Mouse (Mus musculus) adrenal gland, postnatal 4 days (tissue): ENCODE data around the gene Ptges3l. TPM values are rescaled to one million over a fixed set of nuclear protein-coding genes. Genes with fewer than 3 reads are reported as not detected.
A peak's percentile ranks its signal among the peaks of the same experiment; 100 is the strongest.
"Not testable (repeated sequence)": the region's sequence is repeated elsewhere in the genome, so short reads cannot be mapped to it uniquely, and the experiment has no call there.

Experiments
- DNase-seq, 2 experiments: peaks; one replicate each; pipeline ENCODE4 v3.0.0; 2021 to 2022; ENCODE audit warnings: low spot score in 2 of 2, mixed read lengths in 2 of 2
- long read RNA-seq, 2 experiments: library from polyadenylated mRNA; stranded (forward); transcript quantifications; one replicate each; pipeline ENCODE4 v2.0.0; 2021
- total RNA-seq, 2 experiments: library from RNA; stranded (reverse); gene quantifications; 2 replicates each; pipeline ENCODE4 v1.2.3; 2021

Ptges3l gene
- total RNA-seq, result 1 to 10 TPM; 6.4 to 6.7 TPM
- long read RNA-seq, experiment 1, partial matches to known transcripts, result 3 of 7 reads
- long read RNA-seq, experiment 1, other reads (novel, unspliced or antisense), result 0 of 7 reads
- long read RNA-seq, experiment 2, partial matches to known transcripts, result 1 of 8 reads
- long read RNA-seq, experiment 2, other reads (novel, unspliced or antisense), result 1 of 8 reads

DNA sequence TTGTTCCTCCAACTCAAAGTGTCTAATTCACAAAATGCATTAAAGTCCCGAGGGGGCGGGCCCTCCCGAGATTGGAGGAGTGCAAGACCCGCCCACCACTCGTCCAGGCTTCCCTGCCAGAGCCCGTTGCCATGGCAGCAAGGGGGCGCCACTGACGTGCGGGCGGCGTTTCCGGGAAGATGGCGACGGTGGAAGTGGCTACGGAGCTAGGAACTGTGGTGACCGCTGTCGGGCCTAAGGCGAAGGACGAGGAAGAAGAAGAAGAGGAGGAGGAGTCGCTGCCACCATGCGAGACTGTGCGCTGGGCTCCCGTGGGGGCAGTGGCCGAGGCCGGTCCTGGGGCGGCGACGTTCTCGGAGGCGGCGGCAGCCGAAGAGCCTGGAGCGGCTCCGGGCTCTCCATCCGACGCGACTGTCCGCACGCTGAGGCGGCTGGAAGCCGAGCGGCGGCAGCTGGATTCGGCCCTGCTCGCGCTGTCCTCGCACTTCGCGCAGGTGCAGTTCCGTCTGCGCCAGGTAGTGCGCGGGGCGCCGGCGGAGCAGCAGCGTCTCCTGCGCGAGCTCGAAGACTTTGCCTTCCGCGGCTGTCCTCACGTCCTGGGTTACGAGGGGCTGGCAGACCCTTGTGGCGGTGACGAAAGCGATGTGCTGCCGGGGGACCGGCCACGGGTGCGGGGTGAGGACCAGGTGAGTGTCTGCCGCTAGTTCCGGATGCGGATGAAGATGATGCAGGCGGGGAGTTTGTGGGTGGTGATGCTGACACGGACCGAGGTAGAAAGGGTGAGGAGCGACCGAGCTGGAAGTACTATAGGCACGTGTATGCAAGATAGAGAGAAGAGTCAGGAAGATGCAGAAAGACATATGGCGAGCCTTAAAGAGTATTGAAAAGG lies at the start of gene Ptges3l, which contains the start of gene Rundc1:
Ptges3l (minus strand) TSS at position 409 of the 889 bp plus-strand sequence.
Rundc1 (plus strand) TSS at position 161 of the 889 bp plus-strand sequence.
- peak; percentile 98 for DNase-seq

DNA sequence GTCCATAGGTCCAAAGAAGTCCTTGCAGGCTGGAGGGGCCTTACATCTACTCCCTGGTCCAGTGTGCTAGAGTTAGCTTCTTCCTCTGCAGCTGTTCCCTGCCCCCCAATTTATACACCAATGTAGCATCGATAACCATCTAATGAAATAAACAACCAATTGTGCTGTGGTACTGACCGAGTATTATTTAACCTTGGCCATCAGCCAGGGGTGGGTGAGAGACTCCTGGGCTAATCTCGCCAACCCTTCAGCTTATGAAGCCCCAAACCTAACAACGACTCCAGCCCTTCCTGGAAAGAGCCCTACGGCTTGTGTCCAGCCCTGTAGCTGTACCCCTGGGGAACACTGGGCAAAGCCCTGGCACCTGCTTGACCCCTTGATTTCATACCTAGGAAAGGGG lies 49.2 kb upstream of the Ptges3l start:
- no peak for DNase-seq

DNA sequence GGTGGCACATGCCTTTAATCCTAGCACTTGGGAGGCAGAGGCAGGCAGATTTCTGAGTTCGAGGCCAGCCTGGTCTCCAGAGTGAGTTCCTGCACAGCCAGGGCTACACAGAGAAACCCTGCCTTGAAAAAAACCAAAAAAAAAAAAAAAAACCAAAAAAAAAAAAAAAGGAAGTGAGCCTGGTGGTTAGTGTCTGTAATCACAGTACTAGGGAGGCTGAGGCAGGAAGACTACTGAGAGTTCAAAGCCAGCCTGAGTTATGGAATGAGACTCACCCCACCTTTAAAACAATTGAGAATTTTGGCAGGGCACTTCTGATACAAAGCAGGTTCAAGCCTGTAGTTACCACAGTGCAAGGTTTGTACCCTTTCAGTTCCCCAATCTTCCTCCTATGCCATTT lies 48.6 kb upstream of the Ptges3l start:
- DNase-seq, result not testable (repeated sequence)

DNA sequence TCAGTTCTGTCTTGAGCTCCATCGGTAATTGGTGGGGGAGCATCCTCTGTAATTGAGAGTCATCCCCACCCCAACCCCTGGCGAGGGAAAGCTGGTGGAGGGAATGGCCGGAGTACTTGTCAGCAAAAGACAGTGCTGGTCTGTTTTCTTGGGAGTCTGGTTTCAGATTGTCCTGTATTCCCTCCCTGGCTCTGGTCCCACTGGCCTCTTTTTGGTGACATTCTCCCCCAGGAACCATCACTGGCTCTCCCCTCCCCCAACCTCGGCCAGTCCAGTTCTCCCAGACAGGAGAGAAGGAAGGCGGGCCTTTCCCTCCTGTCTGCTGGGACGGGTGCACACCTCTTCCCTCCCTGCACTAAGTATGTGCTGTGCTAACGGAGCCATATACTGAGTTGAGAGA lies 47.2 kb upstream of the Ptges3l start:
- DNase-seq, result no peak

DNA sequence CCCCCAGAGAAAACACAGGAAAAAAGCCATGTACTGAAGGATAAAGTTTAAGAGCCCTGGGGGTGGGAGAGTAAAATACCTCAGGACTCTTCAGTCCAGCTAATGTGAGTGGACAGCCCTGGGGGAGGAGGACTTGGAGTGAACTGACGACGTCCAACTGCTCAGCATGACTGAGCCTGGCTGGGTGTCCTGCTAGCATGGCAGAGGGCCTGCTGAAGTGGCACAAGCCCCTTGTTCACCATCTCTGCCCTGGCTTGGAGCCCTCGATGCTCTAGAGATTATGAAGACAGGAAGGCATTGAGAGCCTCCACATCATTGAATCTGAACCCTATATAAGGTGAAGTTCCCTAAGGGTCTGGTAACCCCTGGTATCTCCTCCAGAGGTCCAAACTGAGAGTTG lies 46.8 kb upstream of the Ptges3l start:
- no peak for DNase-seq

DNA sequence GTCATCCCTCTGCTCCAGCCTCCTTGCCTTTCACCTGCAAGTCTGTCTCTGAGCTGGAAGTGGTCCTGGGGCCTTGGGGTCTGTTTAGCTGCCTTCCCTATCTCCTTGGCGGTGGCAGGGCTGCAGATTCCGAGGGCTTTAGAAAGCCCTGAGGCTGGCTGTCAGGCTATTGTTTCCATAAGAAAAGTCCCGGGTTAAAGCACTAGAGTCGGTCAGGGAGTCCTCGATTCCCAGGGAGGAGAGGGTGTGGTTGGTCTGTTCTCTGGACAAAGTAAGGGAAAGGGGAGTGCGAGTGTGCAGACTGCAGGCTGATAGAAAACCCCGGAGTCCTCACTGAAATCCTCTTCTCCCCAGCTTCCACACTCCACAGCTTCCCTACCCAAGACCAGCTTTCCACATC lies 45.1 kb upstream of the Ptges3l start:
- DNase-seq, result no peak

DNA sequence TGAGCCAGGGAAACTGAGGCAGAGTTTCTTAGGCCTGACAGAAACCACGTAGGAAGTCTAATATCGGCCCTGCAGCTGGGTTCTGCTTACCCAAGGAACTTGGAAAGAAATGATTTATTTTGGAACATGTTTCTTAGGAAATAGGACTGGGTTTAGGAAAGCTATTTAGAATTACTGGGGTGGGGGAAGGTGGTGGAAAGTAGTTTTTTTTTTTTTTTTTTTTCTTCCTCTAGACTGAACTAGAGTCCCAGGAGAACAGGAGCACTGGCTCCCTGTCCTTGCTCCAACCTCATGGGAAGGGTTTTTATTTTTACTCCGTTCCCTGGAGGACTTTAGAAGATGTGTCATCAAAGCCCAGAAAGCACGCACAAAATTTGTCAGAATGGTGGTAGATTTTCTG lies 44.0 kb upstream of the Ptges3l start:
- no peak for DNase-seq

DNA sequence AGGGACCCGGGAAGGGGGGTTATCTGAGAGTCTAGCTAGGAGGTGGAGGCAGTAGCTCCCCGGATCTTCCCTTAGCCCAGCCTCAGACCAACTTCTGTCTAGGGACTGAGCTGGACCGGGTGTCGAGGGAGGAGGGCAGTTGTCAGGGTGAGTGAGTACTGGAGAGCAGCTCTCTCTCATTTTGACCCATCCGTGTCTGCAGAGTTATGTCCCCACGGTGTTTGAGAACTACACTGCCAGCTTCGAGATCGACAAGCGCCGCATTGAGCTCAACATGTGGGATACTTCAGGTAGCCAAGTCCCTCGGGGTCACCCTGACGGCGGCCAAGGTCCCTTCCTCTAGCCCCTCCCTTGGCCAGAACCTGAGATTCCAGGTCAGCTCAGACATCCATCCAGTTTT lies 43.6 kb upstream of the Ptges3l start:
- DNase-seq, result no peak

DNA sequence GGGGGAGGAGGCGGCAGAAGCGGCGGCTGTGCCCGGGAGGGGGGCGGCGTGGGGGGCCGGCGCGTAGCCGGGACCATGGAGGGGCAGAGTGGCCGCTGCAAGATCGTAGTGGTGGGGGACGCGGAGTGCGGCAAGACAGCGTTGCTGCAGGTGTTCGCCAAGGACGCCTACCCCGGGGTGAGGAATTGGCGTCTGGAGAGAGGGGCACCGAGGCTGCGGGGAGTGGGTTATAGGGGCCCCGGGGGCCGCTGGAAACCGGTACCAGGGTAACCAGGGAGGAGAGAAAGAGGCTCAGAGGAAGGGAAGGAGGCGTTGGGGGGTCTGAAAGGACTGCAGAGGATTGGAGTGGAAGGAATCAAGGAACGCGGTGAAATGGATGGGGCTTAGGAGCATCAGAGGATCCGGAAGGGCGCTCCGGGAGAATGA lies 43.1 kb upstream of the Ptges3l start:
- no peak for DNase-seq

DNA sequence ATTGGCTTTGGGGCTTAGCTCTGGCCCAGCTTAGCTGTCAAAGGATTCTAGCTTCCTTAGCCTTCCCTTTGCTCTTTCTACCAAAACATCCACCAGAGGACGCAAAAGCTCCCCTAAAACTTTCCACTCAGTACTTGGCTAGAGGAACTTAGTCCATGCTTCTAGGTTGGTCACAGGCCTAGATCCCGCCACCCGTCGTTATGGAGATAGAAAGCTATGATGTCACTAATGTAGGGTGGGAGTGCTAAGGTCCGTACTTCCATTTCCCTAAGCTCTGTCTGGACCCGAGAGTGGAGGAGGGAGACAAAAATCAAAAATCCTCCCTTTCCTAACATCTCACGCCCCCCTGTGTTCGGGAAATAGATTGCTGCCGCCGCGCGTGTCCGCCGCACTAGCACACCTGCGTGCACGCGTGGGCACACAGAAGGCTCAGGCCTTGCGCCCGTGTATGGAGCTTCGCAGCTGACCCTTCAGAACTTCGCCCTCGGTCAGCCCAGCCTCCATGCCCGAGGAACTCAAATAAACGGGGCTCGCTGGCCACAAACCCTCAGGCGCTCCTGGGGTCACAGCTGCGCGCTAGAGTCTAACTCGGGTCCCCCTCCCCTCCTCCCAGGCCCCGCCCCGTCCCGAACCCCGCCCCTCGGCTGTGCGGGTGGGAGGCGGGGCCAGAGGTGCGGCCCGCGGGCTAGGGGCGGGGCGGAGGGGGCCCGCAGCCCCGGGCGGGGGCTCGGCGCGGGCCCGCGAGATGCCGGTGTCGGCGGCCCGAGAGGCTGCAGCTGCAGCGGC lies 42.5 kb upstream of the Ptges3l start:
- peak; percentile 44 for DNase-seq

DNA sequence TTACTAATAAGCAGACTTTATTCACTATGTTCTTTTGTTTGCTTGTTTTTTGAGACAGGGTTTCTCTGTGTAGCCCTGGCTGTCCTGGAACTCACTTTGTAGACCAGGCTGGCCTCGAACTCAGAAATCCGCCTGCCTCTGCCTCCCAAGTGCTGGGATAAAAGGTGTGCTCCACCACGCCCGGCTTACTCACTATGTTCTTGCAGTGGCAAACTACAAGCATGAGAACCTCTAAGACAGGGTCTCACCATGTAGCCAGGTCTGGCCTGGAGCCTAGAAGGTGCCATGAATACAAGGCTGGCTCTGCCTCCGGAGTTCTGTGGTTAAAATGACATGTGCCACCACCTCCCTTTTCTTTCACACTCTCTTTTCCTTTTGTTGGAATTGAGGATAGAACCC lies 41.4 kb upstream of the Ptges3l start:
- not testable (repeated sequence) for DNase-seq

DNA sequence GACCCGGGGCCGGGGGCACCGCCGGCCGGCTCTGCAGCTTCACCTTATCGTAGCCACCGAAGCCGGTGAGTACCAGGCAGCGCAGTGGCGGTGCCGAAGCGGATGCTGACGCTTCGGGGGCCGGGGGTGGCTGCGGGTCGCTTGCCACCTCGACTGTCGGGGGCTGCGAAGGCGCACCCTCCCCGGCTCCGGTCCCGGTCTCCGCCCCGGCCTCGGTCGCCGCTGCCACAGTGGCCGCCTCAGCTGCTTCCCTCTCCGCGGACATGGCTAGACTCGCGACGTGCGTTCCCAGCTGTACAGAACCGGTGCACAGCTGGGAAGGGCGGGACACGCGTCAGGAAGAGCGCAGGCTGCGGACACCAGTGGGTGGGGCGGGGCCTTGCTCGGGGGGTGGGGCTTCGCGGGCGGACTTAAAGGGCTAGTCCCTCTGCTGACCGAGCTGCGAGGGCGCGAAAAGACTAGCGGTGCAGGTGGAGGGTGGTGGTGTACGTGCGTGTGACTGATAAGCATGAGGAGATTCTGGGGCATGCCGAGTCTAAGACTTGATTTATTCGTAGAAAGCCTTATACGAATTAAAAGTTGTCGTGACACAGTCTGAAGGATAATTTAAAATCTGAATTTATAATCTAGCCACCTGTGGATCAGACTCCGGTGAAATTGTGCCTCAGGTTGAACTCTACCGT lies 40.9 kb upstream of the Ptges3l start, which contains the start of gene Vat1:
Vat1 (minus strand) TSS at position 362 of the 683 bp plus-strand sequence.
- DNase-seq, result peak; percentile 41 to 53

DNA sequence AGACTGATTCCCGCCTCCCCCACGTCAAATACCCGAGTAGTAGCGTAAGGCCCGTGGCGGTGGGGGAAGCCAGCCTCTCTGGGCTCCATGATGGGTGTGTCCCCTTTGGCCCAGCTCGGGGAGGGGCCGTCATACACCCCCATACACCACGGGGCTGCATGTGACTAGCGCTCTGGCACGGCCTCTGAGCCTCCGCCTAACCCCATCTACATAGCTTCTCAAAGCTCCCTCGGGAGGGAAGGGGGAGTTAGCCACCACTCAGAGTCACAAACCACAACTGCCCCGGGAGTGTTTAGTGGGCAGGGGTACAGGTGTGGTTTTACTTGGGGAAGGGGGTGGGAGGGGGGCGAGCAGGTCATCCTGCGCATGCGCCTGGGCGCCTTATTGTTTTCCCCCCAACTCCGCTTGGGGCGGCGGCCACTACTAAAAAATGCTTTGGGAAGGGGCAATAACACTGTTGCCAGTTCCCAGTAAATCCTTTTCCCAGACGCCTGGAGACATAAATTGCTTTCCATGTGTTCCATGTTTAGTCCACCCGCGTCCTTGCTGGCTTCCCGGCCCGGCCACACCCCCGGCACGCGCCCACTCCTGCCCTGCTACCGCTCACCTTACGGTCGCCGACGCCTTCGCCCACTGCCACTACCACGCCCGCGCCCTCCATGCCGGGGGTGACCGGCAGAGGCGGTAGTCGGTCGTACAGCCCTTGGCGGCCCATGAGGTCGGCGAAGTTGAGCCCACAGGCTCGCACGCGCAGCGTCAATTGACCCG lies 40.2 kb upstream of the Ptges3l start:
- peak in 1 of 2 experiments; percentile 48 for DNase-seq

DNA sequence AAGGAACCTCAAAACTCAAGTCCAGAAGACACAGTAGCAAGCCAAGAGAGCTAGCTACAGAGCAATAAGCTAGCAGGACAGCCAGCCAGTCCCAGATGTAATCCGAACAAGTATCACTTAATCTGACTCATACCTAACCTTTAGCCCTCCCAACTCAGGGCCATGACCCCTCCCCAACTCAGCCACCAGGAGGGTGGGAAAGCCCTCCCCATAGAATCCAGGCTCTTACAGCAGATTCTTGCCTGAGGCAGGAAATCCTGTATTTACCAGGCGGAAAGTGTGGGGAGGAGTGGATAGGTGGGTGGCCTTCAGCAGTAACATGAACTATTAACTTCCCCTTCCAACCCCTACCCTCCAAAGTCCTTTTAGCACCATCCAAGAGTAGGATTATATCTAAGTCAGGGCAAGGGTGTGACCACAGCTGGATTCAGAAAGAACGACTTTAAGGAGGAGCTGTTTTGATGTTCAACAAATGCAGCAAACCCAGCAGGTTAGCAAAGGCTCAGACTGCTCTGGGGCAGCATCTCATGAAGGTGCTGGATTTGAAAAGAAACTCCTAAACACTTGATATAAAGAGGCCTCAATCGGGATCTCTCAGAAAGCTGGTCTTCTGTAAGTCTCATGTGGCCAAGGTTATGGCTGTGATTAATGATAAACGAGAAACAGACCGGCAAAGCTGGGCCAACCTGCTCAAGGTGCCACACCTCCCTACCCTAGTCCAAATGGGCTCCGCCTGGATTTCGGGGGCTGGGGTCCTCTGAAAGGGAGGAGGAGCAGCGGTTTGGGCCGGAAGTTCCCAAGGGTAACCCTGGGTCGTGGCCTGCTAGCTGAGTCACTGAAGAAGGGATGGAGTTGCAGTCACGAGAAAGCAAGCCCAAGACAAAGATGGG lies 39.3 kb upstream of the Ptges3l start, which contains the start of gene Rnd2:
Rnd2 (plus strand) TSS at position 789 of the 890 bp plus-strand sequence.
- no peak for DNase-seq

DNA sequence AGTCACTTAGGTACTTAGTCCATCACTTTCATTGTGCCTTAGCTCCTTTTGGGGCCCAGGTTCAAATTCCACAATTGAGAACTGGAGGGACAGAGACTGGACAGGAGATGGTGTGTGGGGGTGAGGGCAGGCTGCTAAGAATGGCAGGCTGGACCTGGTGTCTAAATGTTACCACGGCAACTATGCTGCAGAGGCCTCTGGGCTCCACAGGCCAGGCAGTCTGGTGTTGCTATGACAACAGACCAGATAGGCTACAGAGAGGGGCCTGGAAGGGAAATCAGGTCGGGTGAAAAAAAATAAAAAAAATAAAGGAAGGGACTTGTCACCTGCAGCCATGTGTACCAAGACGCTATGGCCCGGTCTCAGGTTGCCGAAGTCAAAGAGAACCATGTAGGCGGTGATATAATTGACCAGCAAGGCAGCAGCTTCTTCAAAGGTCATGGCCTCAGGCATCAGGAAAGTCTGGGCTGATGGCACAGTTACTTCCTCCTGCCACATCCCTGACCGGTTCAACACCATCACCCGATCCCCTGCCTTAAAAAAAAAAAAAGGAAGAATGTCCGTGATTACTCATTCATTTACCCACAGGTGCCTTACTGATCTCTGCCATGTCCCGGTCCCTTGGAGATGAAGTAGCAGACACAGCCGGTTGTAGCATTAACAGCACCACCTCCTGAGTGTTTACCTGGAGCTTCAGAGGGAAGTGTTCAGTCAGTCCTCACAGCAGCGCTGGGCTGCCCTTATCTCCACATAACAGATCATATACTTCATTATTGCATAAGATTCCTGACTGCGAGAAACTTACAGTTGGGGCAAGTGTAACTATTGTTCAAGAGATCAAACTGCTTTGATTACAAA lies 37.7 kb upstream of the Ptges3l start:
- DNase-seq, result no peak

DNA sequence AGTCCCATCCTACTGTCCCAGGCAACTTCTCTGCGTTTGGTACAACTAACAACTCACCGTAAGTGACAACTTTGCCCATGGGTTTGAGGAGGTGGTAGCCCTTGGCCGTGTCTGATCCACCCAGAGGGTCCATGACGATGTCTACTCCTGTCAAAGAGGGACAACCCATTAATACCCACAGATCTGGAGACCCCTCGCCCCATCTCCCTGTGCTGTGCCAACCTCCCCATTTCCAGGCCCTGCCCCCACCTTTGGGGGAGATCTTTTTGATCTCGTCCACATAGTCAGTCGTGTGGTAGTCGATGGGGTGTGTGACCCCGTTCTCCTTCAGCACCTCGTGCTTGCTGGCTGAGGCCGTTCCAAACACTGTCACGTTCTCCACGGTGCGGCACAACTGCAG lies 37.0 kb upstream of the Ptges3l start:
- no peak for DNase-seq

DNA sequence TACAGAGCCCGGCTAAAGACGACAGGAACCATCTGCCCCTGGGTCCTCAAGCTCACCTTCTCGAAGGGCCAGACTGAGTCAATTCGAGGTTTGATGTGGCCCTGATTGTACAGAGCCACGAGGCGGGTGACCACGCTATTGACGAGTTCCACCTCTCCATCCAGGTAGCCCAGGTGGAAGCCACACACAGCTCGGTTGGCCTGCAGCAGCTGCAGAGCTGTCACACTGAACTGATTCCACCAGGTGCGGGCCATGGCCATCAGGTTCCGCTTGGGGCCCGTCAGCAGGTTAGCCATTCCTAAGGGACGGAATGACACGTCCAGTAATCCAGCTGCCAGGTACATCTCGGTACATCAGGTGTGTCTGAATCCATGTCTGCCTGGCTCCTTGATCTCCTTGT lies 35.2 kb upstream of the Ptges3l start:
- DNase-seq, result no peak

DNA sequence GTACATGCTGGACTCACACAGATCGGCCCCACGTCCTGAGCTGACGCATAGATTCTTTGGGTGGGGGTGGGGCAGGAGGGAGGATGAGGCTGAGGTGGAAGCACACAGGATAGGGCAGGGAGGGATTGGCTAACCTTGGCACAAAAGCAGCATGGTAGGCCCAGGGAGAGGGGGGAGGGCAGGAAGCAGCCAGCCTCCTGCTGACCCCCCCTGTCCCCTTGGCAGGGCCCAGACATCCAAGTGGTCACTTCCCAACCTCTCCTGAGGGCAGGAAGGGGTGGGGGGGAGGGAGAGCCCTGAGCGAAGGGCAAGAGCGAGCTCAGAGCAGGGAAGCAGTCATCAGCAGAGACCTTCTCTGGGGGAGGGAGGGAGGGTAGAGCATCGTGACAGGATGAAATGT lies 34.6 kb upstream of the Ptges3l start:
- DNase-seq, result no peak
